Mouse (Mus musculus): Measurements from ENCODE around the gene Zscan20.
"Not testable (repeated sequence)": the region's sequence is repeated elsewhere in the genome, so short reads cannot be mapped to it uniquely, and the experiment has no call there.

Zscan20 gene

DNA sequence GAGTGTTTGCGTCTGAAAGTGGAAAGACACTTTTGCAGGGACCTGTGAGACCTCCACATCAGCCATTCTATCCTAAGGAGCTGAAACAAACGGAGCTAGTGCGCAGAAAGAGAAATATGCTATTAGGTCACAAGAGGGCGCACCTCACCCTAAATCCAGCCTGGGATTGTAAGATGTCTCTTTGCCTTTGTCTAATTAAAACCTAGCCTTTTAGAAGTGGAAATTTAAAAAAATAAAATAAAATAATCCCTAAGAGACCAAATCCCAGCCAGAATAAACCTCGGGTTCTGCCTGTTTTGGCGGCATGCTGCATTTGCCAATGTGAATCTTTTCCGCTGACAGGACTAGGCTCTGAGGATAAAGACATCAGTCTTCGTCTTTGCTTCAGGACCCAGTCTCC, 3.4 kb upstream of the Zscan20 start:
- DNase-seq (ENCODE audit: low read depth, low spot score), result peak; percentile 73

- DNase-seq (ENCODE audit: low read depth, low spot score), result not testable (repeated sequence)
Observed at GRCm38 (mm10) chr4:128611726-128612125, 1.8 kb upstream of the Zscan20 start.

DNA sequence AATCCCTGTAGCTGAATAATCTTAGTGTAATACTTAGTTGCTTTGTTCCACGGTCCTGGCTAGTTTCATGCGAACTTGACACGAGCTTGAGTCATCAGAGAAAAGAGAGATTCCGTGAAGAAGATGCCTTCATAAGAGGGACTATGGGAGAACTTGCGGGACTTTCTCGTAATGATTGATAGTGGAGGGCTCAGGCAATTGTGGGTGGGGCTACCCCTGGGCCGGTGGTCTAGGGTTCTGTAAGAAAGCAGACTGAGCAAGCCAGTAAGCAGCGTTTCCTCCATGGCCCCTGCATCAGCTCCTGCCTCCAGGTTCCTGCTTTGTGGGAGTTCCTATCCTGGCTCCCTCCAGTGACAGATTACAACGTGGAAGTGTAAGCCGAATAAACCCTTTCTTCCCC, 808 bp upstream of the Zscan20 start:
- no peak for DNase-seq (ENCODE audit: low read depth, low spot score)

GRCm38 (mm10) chr4:128609276-128609924, 498 bp downstream of the Zscan20 start:
- DNase-seq (ENCODE audit: low read depth, low spot score), result no peak

DNA sequence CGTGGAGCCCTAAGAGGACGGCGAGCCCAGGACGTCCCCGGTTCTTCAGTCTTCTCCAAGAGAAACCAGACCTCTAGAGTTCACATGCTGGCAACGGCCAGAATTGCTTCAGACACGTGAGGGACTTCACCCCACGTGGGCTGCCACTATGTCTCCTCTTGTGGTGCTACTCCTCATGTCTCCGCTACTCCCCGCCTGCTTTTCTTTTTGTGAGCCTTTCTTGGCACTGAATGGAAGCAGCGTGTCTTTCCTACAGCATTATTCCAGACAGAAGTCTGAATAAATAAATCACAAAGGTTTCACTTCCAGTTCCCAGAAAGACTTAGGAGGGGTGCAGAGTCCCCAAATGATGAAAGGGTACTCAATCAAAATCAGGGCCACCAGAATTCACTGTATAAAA, 2.2 kb downstream of the Zscan20 start:
- no peak for DNase-seq (ENCODE audit: low read depth, low spot score)

DNA sequence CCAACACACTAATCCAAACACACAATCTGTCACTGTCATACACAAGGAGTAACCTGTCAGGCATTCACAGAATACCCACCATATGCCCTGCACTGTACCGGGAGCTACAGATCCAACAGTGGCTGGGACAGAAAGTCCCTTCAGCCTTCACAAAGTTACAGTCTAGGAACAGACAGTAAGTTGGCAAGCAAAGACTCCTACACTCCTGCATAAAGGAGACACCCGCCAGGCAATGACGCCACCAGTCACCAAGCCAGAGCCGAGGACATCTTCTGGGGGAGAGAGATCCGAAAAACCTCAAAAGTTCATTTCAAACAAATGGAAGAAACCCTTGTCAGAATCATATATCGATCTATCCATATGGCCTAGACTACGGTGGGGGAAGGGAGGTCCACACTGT, 3.3 kb downstream of the Zscan20 start:
- no peak for DNase-seq (ENCODE audit: low read depth, low spot score)

- no peak for DNase-seq (ENCODE audit: low read depth, low spot score)
Observed at GRCm38 (mm10) chr4:128597801-128598560, 11.9 kb downstream of the Zscan20 start.

DNA sequence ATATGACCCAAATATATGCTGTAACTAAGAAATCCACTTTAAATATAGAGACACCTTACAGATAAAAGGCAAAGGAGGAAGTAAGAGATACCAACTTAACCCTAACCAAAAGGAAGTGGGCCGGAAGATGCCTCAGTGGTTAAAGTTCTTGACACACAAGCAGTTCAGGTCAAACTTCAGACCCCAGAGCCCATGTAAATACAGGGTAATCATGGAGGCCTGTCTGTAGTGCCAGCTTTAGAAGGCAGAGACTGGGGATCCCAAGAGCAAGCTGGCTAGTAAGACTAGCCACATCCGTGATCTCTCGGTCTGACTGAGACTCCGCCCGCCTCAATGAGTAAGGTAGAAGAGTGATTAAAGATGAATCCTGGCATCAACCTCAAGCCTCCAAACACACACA, 15.8 kb downstream of the Zscan20 start:
- DNase-seq (ENCODE audit: low read depth, low spot score), result peak; percentile 53

GRCm38 (mm10) chr4:128593286-128593685, 16.6 kb downstream of the Zscan20 start:
- DNase-seq (ENCODE audit: low read depth, low spot score), result peak; percentile 43

DNA sequence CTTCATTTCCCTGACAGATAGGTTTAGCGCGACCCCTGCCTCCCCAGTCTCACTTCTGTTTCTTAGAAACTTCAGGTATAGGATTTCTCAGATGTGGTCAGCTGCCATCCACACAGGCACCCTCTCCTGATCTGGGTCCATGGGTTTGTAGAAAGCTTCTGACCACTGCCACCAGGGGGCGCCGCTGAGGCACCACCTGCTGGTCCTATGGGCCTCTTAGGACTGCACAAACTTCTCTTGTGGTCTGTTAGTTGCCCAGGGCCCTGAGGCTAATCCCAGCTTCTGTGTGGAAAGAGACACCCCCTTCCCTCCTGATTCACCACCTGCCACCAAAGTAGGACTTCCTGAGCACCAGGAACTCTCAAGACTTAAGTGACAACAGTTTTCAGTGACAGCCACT, 30.7 kb downstream of the Zscan20 start:
- peak; percentile 52 for DNase-seq (ENCODE audit: low read depth, low spot score)

- no peak for DNase-seq (ENCODE audit: low read depth, low spot score)
Observed at GRCm38 (mm10) chr4:128575811-128576210, 34.1 kb downstream of the Zscan20 start.

GRCm38 (mm10) chr4:128560327-128560726, 49.6 kb downstream of the Zscan20 start:
- DNase-seq (ENCODE audit: low read depth, low spot score), result peak; percentile 7

- DNase-seq (ENCODE audit: low read depth, low spot score), result no peak
Observed at GRCm38 (mm10) chr4:128554198-128554597, 55.7 kb downstream of the Zscan20 start.

GRCm38 (mm10) chr4:128550756-128551155, 59.1 kb downstream of the Zscan20 start:
- DNase-seq (ENCODE audit: low read depth, low spot score), result no peak

DNA sequence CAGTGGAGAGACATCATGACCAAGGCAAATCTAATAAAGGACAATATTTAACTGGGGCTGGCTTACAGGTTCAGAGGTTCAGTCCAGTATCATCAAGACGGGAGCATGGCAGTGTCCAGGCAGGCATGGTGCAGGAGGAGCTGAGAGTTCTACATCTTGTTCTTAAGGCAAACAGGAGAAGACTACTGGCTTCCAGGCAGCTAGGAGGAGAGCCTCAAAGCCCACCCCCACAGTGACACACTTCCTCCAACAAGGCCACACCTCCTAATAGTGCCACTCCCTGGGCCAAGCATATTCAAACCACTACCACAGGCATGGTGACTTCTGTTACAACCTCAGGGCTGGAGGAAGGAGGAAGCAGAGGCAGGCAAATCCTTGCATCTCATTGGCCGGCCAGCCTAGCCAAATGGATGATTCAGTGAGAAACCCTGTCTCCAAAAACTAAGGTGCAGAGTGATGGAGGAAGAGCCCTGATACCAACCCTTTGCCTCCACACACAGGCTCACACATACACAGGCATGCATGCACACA, 65.9 kb downstream of the Zscan20 start:
- peak; percentile 23 for DNase-seq (ENCODE audit: low read depth, low spot score)

- peak; percentile 48 for DNase-seq (ENCODE audit: low read depth, low spot score)
Observed at GRCm38 (mm10) chr4:128543378-128543777, 66.5 kb downstream of the Zscan20 start.

Data from A20 (cell line).